Mouse (Mus musculus): Measurements from ENCODE around the gene Tmprss7. TPM values are rescaled to one million over a fixed set of nuclear protein-coding genes. Genes with fewer than 3 reads are reported as not detected.

Gene Tmprss7
- polyA plus RNA-seq, 1 experiment = 0.88 TPM

GRCm38 (mm10) chr16:45685295-45685694 is 8.2 kb downstream of the Tmprss7 start:
- Histone ChIP-seq H3K4me3 (ENCODE audit: control insufficient read depth, low read depth, low read length) (no peak overlapping the region), H3K27ac (ENCODE audit: control insufficient read depth, insufficient read depth, low read depth, low read length) (no peak overlapping the region), H3K36me3 (ENCODE audit: control insufficient read depth, insufficient read depth, low read length) (no peaks in the 10 kb centered on the region), H3K4me1 (ENCODE audit: control insufficient read depth, insufficient read depth, low read length) (no peaks in the 10 kb centered on the region), H3K27me3 (ENCODE audit: control insufficient read depth, insufficient read depth, low read length) (no peaks in the 10 kb centered on the region)
- TF ChIP-seq CTCF (IDR thresholded peaks at IDR 0.05; ENCODE audit: control insufficient read depth, insufficient read depth, insufficient replicate concordance, low read depth, low read length) (no peak), POLR2A (IDR thresholded peaks at IDR 0.05; ENCODE audit: control insufficient read depth, low read depth, low read length) (no peak)

- Histone ChIP-seq H3K4me1 (ENCODE audit: control insufficient read depth, insufficient read depth, low read length) (no peaks in the 10 kb centered on the region), H3K36me3 (ENCODE audit: control insufficient read depth, insufficient read depth, low read length) (no peaks in the 10 kb centered on the region), H3K27ac (ENCODE audit: control insufficient read depth, insufficient read depth, low read depth, low read length) (no peak overlapping the region), H3K4me3 (ENCODE audit: control insufficient read depth, low read depth, low read length) (no peak overlapping the region), H3K27me3 (ENCODE audit: control insufficient read depth, insufficient read depth, low read length) (no peaks in the 10 kb centered on the region)
- TF ChIP-seq CTCF (IDR thresholded peaks at IDR 0.05; ENCODE audit: control insufficient read depth, insufficient read depth, insufficient replicate concordance, low read depth, low read length) (peak; percentile 56; the same call in 1 of the 2 replicates), POLR2A (IDR thresholded peaks at IDR 0.05; ENCODE audit: control insufficient read depth, low read depth, low read length) (no peak)
These were observed 8.6 kb downstream of the Tmprss7 start for GRCm38 (mm10) chr16:45684815-45685214.

DNA sequence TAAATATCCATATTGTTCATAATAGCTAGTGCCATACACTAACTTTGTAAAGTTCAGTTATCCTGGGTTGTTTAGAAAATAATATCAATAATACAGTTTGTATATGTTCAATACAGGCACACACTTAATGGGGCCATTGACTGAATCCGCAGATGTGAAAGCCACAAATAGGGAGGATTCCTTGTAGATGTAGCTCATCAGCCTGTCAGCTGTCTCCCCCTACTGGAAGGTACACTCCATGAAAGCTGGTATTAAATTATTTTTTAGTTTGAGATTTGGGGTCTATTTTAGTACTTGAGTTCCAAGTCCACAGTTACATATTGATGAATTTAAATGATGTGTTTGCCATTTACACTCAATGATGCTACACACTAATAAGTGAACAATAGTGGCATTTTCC is 17.0 kb downstream of the Tmprss7 start:
- Histone ChIP-seq H3K4me3 (ENCODE audit: control insufficient read depth, low read depth, low read length) (no peak overlapping the region), H3K27me3 (ENCODE audit: control insufficient read depth, insufficient read depth, low read length) (no peaks in the 10 kb centered on the region), H3K27ac (ENCODE audit: control insufficient read depth, insufficient read depth, low read depth, low read length) (no peak overlapping the region), H3K4me1 (ENCODE audit: control insufficient read depth, insufficient read depth, low read length) (no peaks in the 10 kb centered on the region), H3K36me3 (ENCODE audit: control insufficient read depth, insufficient read depth, low read length) (no peaks in the 10 kb centered on the region)
- TF ChIP-seq CTCF (IDR thresholded peaks at IDR 0.05; ENCODE audit: control insufficient read depth, insufficient read depth, insufficient replicate concordance, low read depth, low read length) = no peak
- TF ChIP-seq POLR2A (IDR thresholded peaks at IDR 0.05; ENCODE audit: control insufficient read depth, low read depth, low read length) = no peak

DNA sequence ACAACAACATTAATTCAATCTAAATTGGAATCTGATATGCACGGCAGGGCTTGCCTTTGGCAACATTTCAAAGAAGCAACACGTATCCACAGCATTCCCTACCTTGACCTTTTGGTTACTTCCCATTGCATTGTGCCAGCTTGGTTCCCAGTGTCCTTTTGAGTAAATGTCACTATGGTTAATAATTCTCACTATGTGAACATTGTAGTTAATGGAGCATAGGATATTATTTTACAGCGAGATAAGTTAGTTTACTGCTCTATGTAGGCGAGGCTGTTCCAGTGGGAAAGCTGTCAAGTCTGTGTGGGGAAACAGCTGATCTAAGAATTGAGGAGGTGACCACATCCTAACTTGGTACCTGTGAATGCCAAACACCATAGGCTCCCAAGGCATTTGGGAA is 23.5 kb downstream of the Tmprss7 start:
- Histone ChIP-seq H3K27me3 (ENCODE audit: control insufficient read depth, insufficient read depth, low read length) (no peaks in the 10 kb centered on the region), H3K4me1 (ENCODE audit: control insufficient read depth, insufficient read depth, low read length) (no peaks in the 10 kb centered on the region), H3K36me3 (ENCODE audit: control insufficient read depth, insufficient read depth, low read length) (no peaks in the 10 kb centered on the region), H3K27ac (ENCODE audit: control insufficient read depth, insufficient read depth, low read depth, low read length) (no peak overlapping the region), H3K4me3 (ENCODE audit: control insufficient read depth, low read depth, low read length) (no peak overlapping the region)
- no peak for TF ChIP-seq POLR2A (IDR thresholded peaks at IDR 0.05; ENCODE audit: control insufficient read depth, low read depth, low read length)
- no peak for TF ChIP-seq CTCF (IDR thresholded peaks at IDR 0.05; ENCODE audit: control insufficient read depth, insufficient read depth, insufficient replicate concordance, low read depth, low read length)

GRCm38 (mm10) chr16:45668178-45668577 is 25.3 kb downstream of the Tmprss7 start:
- Histone ChIP-seq H3K4me3 (ENCODE audit: control insufficient read depth, low read depth, low read length) (no peak overlapping the region), H3K27ac (ENCODE audit: control insufficient read depth, insufficient read depth, low read depth, low read length) (no peak overlapping the region), H3K4me1 (ENCODE audit: control insufficient read depth, insufficient read depth, low read length) (no peaks in the 10 kb centered on the region), H3K27me3 (ENCODE audit: control insufficient read depth, insufficient read depth, low read length) (no peaks in the 10 kb centered on the region), H3K36me3 (ENCODE audit: control insufficient read depth, insufficient read depth, low read length) (no peaks in the 10 kb centered on the region)
- TF ChIP-seq CTCF (IDR thresholded peaks at IDR 0.05; ENCODE audit: control insufficient read depth, insufficient read depth, insufficient replicate concordance, low read depth, low read length) (no peak), POLR2A (IDR thresholded peaks at IDR 0.05; ENCODE audit: control insufficient read depth, low read depth, low read length) (no peak)

DNA sequence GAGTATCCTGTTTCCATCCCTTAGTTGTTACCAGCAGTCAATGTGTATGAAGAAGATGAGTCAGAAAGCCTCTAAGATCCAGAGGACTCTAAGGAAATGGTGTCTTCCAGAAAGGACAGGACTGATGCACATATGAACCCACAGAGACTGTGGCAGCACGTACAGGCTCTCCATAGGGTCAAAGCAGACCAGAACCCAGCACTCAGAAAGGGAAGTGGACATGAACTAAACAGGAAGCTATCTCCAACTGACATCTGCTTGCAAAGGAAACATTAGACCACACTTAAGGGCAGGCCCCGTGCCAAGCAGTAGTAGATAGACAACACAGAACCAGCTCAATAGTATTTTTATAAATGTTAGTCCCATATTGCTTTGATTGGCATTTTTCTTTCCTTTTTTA is 27.3 kb downstream of the Tmprss7 start:
- Histone ChIP-seq H3K4me1 (ENCODE audit: control insufficient read depth, insufficient read depth, low read length) (no peaks in the 10 kb centered on the region), H3K36me3 (ENCODE audit: control insufficient read depth, insufficient read depth, low read length) (no peaks in the 10 kb centered on the region), H3K4me3 (ENCODE audit: control insufficient read depth, low read depth, low read length) (no peak overlapping the region), H3K27ac (ENCODE audit: control insufficient read depth, insufficient read depth, low read depth, low read length) (no peak overlapping the region), H3K27me3 (ENCODE audit: control insufficient read depth, insufficient read depth, low read length) (no peaks in the 10 kb centered on the region)
- no peak for TF ChIP-seq CTCF (IDR thresholded peaks at IDR 0.05; ENCODE audit: control insufficient read depth, insufficient read depth, insufficient replicate concordance, low read depth, low read length)
- TF ChIP-seq POLR2A (IDR thresholded peaks at IDR 0.05; ENCODE audit: control insufficient read depth, low read depth, low read length) = no peak

DNA sequence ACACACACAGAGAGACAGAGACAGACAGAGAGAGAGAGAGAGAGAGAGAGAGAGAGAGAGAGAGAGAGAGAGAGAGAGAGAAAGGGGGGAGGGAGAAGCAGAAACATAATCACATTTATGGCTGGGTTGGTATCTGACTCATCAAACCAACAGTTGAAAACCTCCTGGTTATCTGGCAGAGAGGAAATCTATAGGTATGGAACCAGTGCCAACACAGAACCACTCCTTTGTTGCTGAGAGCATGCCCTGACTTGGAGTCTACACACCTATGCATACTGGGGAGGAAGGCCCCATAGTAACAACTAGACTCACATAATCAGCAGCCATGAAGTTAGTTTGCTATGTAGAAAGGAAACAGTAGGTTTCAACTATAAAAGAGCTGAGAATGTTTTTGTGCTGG is 31.1 kb downstream of the Tmprss7 start:
- H3K27ac ChIP-seq (ENCODE audit: control insufficient read depth, insufficient read depth, low read depth, low read length) = no peak overlapping the region
- TF ChIP-seq POLR2A (IDR thresholded peaks at IDR 0.05; ENCODE audit: control insufficient read depth, low read depth, low read length) (no peak), CTCF (IDR thresholded peaks at IDR 0.05; ENCODE audit: control insufficient read depth, insufficient read depth, insufficient replicate concordance, low read depth, low read length) (no peak)
- H3K4me3 ChIP-seq (ENCODE audit: control insufficient read depth, low read depth, low read length) = no peak overlapping the region
- no peaks in the 10 kb centered on the region for H3K4me1 ChIP-seq (ENCODE audit: control insufficient read depth, insufficient read depth, low read length)
- H3K27me3 ChIP-seq (ENCODE audit: control insufficient read depth, insufficient read depth, low read length) = no peaks in the 10 kb centered on the region
- H3K36me3 ChIP-seq (ENCODE audit: control insufficient read depth, insufficient read depth, low read length) = no peaks in the 10 kb centered on the region

GRCm38 (mm10) chr16:45659596-45659995 is 33.9 kb downstream of the Tmprss7 start:
- H3K36me3 ChIP-seq (ENCODE audit: control insufficient read depth, insufficient read depth, low read length) = no peaks in the 10 kb centered on the region
- no peak for TF ChIP-seq POLR2A (IDR thresholded peaks at IDR 0.05; ENCODE audit: control insufficient read depth, low read depth, low read length)
- no peak for TF ChIP-seq CTCF (IDR thresholded peaks at IDR 0.05; ENCODE audit: control insufficient read depth, insufficient read depth, insufficient replicate concordance, low read depth, low read length)
- no peaks in the 10 kb centered on the region for H3K27me3 ChIP-seq (ENCODE audit: control insufficient read depth, insufficient read depth, low read length)
- no peak overlapping the region for H3K4me3 ChIP-seq (ENCODE audit: control insufficient read depth, low read depth, low read length)
- no peaks in the 10 kb centered on the region for H3K4me1 ChIP-seq (ENCODE audit: control insufficient read depth, insufficient read depth, low read length)
- H3K27ac ChIP-seq (ENCODE audit: control insufficient read depth, insufficient read depth, low read depth, low read length) = no peak overlapping the region

Data from testis, adult 2 months (tissue).